Mouse (Mus musculus): ENCODE results near the gene Srp72. TPM values are rescaled to one million over a fixed set of nuclear protein-coding genes. Genes with fewer than 3 reads are reported as not detected.
"Not testable (repeated sequence)": the region's sequence is repeated elsewhere in the genome, so short reads cannot be mapped to it uniquely, and the experiment has no call there.

Gene Srp72
- polyA plus RNA-seq, 1 experiment from 2014 or later: 87.6 TPM

DNA sequence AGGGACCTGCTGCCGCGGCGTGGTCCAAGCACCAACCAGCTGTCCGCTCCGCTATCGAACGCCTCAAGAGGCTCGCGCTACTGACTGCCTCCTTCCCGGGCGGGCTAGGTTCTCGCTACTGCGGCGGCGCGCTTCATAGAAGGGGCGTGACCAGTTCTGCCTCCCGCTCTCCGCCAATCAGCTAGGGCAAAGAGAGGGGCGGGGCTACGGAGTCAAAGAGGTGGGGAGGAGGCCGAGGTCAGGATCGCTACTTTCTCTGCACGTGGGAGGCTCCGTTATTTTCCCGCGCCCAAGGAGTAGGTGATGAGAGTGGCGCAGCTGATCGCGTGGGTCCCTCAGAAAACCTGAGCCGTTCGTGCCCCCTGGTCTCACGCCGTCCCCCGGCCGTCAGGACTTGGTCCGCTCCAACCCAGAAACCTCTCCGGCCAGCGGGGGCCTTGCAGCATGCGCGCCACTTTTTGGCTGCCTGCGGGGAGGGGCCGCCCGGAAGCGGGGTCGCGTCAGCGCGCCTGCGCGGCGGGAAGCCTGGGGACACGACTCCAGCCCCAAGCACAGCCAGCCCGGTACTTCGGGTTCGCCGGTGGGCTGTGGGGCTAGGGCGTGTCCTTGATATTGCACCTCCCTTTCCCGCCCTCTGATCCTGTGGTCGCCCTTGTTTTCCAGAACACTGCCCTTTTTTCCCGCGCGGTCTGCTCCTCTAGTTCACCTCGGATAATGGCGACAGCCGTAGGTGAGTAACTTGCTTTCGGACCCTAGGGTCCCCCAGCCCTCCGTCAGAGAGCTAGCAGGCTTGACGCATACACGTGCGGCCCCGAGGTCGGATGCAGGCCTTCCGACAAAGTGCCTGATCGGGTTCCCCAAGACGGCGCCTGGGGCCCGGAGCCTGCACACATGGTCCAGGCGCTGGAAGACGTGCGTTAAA, 23.1 kb upstream of the Srp72 start, which contains the start of the genes Paics and Ppat:
TSS of gene Paics (plus strand) at position 202 of the 922 bp plus-strand sequence.
TSS of gene Ppat (minus strand) at position 473 of the 922 bp plus-strand sequence.
- no peaks in the 10 kb centered on the region for H3K9me3 ChIP-seq
- H3K9ac ChIP-seq: peak within 1 kb of the TSS; percentile 63
- peak; percentile 98 for ATAC-seq (replicated peaks)
- peaks cover 25% of the 10 kb centered on the region for H3K4me1 ChIP-seq
- peak within 1 kb of the TSS; percentile 93 for H3K4me2 ChIP-seq
- H3K27me3 ChIP-seq (replicated peaks): no peaks in the 10 kb centered on the region
- H3K36me3 ChIP-seq (replicated peaks): no peaks in the 10 kb centered on the region
- WGBS: under 1% methylated on average over 81 of the region's 81 CpGs
- H3K4me3 ChIP-seq: peak within 1 kb of the TSS; percentile 65
- H3K27ac ChIP-seq: peak within 1 kb of the TSS; percentile 82

DNA sequence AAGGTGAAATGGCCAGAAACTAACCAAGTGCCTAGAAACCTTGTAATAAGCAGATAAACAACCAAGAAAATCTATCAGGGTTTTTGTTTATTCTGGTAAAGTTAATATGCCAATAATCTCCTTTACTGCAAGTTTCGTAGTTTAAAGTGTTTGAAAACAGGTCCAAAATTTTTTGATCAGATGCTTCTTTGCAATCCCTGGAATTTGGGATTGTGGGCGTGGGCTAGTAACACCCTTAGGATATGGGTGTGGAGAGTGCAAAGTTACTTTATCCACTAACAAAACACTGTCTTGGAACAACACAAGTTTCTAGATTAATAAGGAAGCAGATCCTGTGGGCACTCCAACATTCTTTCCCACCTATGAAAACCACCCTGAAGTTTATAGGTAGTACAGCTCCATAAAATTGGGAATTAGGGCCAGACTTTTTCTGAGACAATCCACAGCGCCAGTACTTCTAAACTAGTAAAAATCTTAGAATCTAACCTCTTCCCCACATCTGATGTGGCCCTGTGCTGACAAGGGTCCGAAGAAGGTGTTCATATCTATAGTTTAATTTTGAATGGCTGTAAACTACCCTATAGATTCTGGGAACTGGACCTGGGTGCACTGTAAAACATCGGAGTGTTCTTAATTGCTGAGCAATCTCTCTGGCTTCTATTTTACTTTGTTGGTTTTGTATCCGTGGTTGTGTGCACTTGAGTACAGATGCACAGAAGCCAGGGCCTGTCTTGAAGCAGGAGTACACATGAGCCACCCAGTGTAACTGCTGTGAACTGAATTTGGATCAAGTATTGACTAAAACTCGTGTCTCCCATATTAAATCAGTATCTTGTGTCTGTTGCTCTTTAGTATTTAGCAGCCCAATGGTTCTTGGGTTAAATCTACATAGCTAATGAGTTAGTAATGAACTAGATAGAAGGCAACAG, 22.1 kb upstream of the Srp72 start:
- 22% methylated on average over 7 of the region's 7 CpGs for whole genome bisulfite sequencing
- Histone ChIP-seq H3K9ac (peak overlapping the region; percentile 63), H3K9me3 (no peaks in the 10 kb centered on the region), H3K27me3 (replicated peaks) (no peaks in the 10 kb centered on the region), H3K4me3 (peak overlapping the region; percentile 65), H3K4me2 (peak overlapping the region; percentile 93), H3K27ac (peak overlapping the region; percentile 82), H3K4me1 (peaks cover 25% of the 10 kb centered on the region), H3K36me3 (replicated peaks) (peaks cover 9% of the 10 kb centered on the region; the same call in 1 of the 2 replicates)
- no peak for ATAC-seq (replicated peaks)

DNA sequence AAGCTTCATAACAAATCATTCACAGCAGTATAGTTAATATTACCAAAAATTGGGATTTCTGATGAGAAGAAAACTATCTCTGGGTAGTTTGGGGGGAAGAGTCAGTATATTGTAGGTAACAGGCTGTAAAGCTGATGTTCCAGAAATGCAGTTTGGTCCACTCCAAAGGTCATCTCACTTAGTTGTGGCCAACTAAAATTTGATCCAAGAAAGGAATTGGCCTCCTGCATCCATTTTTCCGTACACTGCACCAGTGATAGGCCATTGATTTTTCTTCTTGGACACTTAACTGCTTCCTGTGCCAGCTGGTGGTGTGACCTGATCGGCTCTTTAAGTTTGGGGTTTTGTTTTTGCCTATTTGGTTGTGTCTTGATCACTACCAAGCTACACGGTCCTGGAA, 20.7 kb upstream of the Srp72 start:
- Histone ChIP-seq H3K27ac (no peak overlapping the region), H3K36me3 (replicated peaks) (peaks cover 12% of the 10 kb centered on the region; the same call in 1 of the 2 replicates), H3K4me1 (peaks cover 25% of the 10 kb centered on the region), H3K4me3 (no peak overlapping the region), H3K27me3 (replicated peaks) (no peaks in the 10 kb centered on the region), H3K9me3 (no peaks in the 10 kb centered on the region), H3K9ac (no peak overlapping the region), H3K4me2 (no peak overlapping the region)
- ATAC-seq (replicated peaks): no peak
- 85% methylated on average over 3 of the region's 3 CpGs for WGBS

DNA sequence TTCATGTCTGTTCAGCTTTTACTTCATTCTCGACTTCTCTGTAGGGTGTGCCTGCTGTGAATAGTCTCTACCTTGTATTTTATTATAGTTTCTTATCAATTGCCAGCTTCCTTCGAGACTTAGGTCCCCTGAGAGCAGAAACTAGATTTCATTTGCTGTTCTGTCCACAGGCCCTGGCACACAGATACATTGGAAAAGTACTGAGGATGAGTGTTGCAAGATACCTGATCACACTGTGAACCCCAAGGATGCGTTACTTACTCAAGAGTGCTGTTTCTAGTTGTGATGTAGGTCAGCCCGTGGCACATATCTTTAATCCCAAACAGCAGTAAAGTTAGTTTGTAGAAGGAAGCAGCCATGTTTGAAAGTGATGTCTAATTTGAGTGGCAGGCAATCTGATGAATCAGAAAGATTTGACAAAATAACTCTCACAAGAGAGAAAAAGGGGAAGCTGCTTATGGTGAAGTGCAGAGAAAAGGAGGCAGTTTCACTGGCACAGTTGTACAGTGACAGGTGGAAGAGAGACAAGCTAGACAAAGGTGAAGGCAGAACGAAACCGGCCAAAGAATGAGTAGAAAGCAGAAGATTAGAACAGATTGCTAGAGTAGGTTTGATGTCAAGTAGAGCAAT, 20.1 kb upstream of the Srp72 start:
- WGBS: 85% methylated on average over 6 of the region's 6 CpGs
- no peak overlapping the region for H3K4me2 ChIP-seq
- H3K4me3 ChIP-seq: no peak overlapping the region
- ATAC-seq (replicated peaks): no peak
- no peak overlapping the region for H3K27ac ChIP-seq
- H3K4me1 ChIP-seq: peaks cover 24% of the 10 kb centered on the region
- H3K27me3 ChIP-seq (replicated peaks): no peaks in the 10 kb centered on the region
- no peaks in the 10 kb centered on the region for H3K9me3 ChIP-seq
- peaks cover 14% of the 10 kb centered on the region; the same call in 1 of the 2 replicates for H3K36me3 ChIP-seq (replicated peaks)
- no peak overlapping the region for H3K9ac ChIP-seq

DNA sequence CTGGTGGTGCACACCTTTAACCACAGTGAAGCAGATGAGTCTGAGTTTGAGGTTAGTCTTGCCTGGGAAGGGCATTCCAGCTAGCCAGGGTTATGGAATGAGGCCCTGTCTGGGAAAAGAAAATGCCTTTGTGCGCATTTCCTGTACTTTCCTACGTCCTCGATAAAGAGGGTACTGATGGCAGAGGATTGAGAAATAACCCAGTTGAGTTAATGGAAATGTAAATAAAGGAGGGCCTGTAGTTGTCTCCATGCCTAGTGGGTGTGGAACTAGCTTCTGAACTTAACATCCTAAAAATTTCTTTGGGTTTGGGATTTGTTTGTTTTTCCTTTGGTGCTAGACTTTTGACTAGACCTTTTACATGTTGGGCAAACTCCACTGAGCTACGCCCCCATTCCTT, 19.0 kb upstream of the Srp72 start:
- H3K9ac ChIP-seq: no peak overlapping the region
- no peak overlapping the region for H3K4me2 ChIP-seq
- H3K4me1 ChIP-seq: peaks cover 13% of the 10 kb centered on the region
- H3K27me3 ChIP-seq (replicated peaks): no peaks in the 10 kb centered on the region
- peaks cover 15% of the 10 kb centered on the region; the same call in 1 of the 2 replicates for H3K36me3 ChIP-seq (replicated peaks)
- H3K9me3 ChIP-seq: no peaks in the 10 kb centered on the region
- no peak overlapping the region for H3K4me3 ChIP-seq
- WGBS: 92% methylated on average over 4 of the region's 4 CpGs
- no peak overlapping the region for H3K27ac ChIP-seq
- no peak for ATAC-seq (replicated peaks)

DNA sequence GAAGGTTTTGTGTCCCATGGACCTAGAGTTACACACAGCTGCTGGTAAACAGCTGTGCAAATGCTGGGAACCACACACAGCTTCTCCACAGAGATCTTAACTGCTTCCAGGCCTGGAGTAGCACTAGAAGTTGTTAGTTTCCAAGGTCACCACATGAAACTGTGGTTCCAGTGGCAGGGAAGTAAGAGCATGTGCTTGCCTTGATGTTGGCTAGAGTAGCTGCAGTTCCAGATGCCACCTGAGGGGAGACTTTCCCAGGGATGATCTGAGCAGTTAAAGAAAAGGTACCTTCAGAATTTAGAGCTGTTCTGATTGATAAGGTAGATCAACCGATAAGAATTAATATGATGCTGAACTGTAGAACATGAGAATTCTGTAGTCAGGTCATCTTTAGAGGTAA, 16.5 kb upstream of the Srp72 start:
- Histone ChIP-seq H3K36me3 (replicated peaks) (peaks cover 22% of the 10 kb centered on the region), H3K27me3 (replicated peaks) (no peaks in the 10 kb centered on the region), H3K27ac (no peak overlapping the region), H3K9ac (no peak overlapping the region), H3K4me2 (no peak overlapping the region), H3K9me3 (no peaks in the 10 kb centered on the region), H3K4me3 (no peak overlapping the region), H3K4me1 (no peaks in the 10 kb centered on the region; the same call in 1 of the 2 replicates)
- ATAC-seq (replicated peaks): no peak
- WGBS: 100% methylated on average over 1 of the region's 1 CpGs

DNA sequence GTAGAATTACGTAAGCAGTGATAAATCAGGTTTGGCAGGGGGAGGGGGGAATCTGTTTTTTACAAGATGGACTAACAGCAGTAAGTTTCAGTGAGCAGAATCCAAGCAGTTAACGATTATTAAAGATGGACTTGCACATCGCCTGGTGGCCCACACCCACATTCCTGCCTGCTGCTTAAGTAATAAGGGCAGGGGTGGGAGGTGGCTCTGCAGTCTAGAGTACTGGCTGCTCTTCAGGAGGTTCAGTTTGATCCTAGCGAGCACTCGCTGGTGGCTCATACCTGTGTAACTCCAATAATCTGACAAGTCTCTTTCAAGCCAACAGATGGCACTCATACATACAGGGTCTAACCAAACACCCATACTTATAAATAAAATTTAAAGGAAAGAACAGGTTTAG, 14.9 kb upstream of the Srp72 start:
- Histone ChIP-seq H3K36me3 (replicated peaks) (peaks cover 29% of the 10 kb centered on the region), H3K4me3 (no peak overlapping the region), H3K27me3 (replicated peaks) (no peaks in the 10 kb centered on the region), H3K4me2 (no peak overlapping the region), H3K4me1 (no peaks in the 10 kb centered on the region), H3K9ac (no peak overlapping the region), H3K27ac (no peak overlapping the region), H3K9me3 (no peaks in the 10 kb centered on the region)
- no peak for ATAC-seq (replicated peaks)
- WGBS: 88% methylated on average over 5 of the region's 5 CpGs

DNA sequence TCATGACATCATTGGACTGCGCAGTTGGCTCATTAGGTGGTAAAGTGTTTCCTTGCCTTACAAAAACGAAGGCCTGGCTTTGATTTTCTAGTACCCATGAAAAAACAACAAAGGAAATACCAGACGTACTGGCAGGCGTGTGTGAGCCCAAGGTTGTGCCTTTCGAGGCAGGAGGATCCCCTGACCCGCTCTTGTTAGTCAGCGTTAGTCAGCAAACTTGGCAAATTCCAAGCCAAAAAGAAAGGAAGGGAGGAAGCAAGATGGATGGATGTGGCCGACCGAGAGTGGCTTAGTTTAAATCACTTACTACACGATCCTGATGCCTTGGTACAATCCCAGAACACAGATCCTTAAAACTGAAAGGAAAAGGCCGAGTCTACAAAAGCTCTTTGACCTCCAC, 11.9 kb upstream of the Srp72 start:
- no peak for ATAC-seq (replicated peaks)

DNA sequence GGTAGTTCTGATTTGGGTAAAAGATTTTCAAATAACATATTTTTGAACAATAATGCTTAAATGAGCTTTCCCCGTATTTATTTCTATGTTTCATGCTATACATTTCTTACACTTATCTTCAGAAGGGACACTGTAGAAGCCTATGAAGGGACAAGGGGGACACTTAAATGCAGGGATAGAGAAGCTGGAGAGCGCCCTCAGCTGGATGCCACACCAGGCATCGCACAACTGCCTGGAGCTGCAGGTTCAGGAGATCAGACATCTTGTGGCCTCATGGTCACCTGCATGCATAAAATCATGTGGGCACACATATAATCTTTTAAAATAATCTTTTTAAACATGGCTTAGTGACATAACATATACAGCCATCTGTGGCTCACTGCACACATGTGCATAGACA, 9.8 kb upstream of the Srp72 start:
- Histone ChIP-seq H3K27me3 (replicated peaks) (no peaks in the 10 kb centered on the region), H3K27ac (no peak overlapping the region), H3K9ac (no peak overlapping the region), H3K4me3 (no peak overlapping the region), H3K36me3 (replicated peaks) (peaks cover 39% of the 10 kb centered on the region), H3K4me2 (no peak overlapping the region), H3K4me1 (no peaks in the 10 kb centered on the region), H3K9me3 (no peaks in the 10 kb centered on the region)
- no peak for ATAC-seq (replicated peaks)
- 94% methylated on average over 3 of the region's 3 CpGs for WGBS

More for the DNA sequence above, 11.9 kb upstream of the Srp72 start:
- peaks cover 28% of the 10 kb centered on the region for H3K36me3 ChIP-seq (replicated peaks)
- no peaks in the 10 kb centered on the region for H3K27me3 ChIP-seq (replicated peaks)
- no peak overlapping the region for H3K9ac ChIP-seq
- no peak overlapping the region for H3K4me3 ChIP-seq
- H3K9me3 ChIP-seq: no peaks in the 10 kb centered on the region
- WGBS: 89% methylated on average over 11 of the region's 11 CpGs
- H3K4me2 ChIP-seq: no peak overlapping the region
- no peaks in the 10 kb centered on the region for H3K4me1 ChIP-seq
- H3K27ac ChIP-seq: no peak overlapping the region

DNA sequence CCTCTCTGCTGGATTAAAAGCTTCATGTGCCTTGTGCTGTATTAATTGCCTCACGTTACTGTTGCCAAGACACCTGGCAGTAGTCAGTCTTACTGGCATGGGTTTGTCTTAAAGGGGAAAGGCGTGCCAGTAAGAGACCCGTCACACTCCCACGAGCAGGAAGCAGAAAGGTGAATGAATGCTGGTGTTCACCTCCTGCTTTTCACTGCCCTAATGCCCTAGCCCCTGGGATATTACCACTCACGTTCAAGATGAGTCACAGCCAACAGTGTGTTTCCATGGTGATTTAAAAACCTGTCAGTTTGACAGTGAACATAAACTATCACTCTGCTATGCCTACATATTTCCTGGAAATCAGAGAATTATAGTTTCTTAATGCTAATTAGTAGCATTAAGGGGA, 5.2 kb upstream of the Srp72 start:
- Histone ChIP-seq H3K4me2 (no peak overlapping the region), H3K27ac (no peak overlapping the region), H3K9ac (no peak overlapping the region), H3K27me3 (replicated peaks) (no peaks in the 10 kb centered on the region), H3K9me3 (no peaks in the 10 kb centered on the region), H3K4me3 (no peak overlapping the region), H3K4me1 (peaks cover 10% of the 10 kb centered on the region), H3K36me3 (replicated peaks) (peaks cover 27% of the 10 kb centered on the region)
- no peak for ATAC-seq (replicated peaks)
- 80% methylated on average over 5 of the region's 5 CpGs for whole genome bisulfite sequencing

DNA sequence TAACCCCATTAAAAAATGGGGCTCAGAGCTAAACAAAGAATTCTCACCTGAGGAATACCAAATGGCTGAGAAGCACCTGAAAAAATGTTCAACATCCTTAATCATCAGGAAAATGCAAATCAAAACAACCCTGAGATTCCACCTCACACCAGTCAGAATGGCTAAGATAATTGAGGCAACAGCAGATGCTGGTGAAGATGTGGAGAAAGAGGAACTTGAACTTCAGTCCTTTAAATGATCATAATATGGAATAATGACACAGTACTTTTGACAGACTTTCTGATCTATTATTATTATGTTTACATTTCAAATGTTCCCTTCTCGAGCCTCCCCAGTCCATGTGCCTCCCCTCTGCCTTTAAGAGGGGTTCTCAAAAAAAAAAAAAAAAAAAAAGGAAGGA, 3.4 kb upstream of the Srp72 start:
- H3K4me3 ChIP-seq; H3K4me2 ChIP-seq; H3K27me3 ChIP-seq (replicated peaks); H3K9me3 ChIP-seq; H3K27ac ChIP-seq; ATAC-seq (replicated peaks); H3K9ac ChIP-seq: not testable (repeated sequence)
- Histone ChIP-seq H3K36me3 (replicated peaks) (peaks cover 24% of the 10 kb centered on the region), H3K4me1 (peaks cover 18% of the 10 kb centered on the region)
- 87% methylated on average over 1 of the region's 1 CpGs for WGBS

DNA sequence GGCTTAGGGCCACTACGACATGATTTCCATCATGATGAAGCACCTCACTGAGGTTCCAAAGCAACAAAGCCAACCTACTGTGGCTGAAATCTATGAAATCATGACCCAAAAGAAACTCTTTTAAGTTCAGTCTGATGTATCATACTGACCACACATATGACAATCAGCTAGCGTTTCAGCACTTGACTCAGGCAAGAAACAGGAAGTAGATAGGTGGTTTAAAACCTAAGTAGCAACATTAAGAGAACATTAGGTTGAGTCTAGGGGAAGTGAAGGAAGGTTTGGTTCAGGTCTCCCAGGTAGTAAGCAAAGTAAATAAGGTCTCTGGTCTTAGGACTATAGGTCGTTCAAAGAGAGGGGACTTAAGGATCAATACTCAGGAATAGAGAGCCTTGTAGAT, 995 bp upstream of the Srp72 start:
- 70% methylated on average over 3 of the region's 3 CpGs for WGBS
- Histone ChIP-seq H3K4me2 (peak overlapping the region; percentile 81), H3K36me3 (replicated peaks) (peaks cover 10% of the 10 kb centered on the region), H3K27me3 (replicated peaks) (no peaks in the 10 kb centered on the region), H3K27ac (no peak overlapping the region), H3K4me3 (peak overlapping the region; percentile 99), H3K9me3 (no peaks in the 10 kb centered on the region), H3K4me1 (peaks cover 20% of the 10 kb centered on the region), H3K9ac (0 out of 2 replicates have a peak overlapping the region, but pooled peaks have one; percentile 83)
- ATAC-seq (replicated peaks): no peak
